Mouse (Mus musculus) midbrain, embryonic 16.5 days (tissue): ENCODE measurements around the gene Sema3b. TPM values are rescaled to one million over a fixed set of nuclear protein-coding genes. Genes with fewer than 3 reads are reported as not detected.
"Not testable (repeated sequence)": the region's sequence is repeated elsewhere in the genome, so short reads cannot be mapped to it uniquely, and the experiment has no call there.

Experiments
- ATAC-seq: fragments of 200-750 bp; cut with Nextera tagmentation; 2 replicates; pipeline ENCODE4 v1.8.0; 2017; ENCODE audit warnings: moderate TSS enrichment
- H3K27ac ChIP-seq: fragments of 300-500 bp; sonication (generic); 2 replicates; pipeline ENCODE4 v1.5.1; 2014; ENCODE audit warnings: mild to moderate bottlenecking, low read length, mixed read lengths
- H3K27me3 ChIP-seq: fragments of 300-500 bp; sonication (generic); 2 replicates; pipeline ENCODE4 v1.6.1; 2014; ENCODE audit warnings: low read depth, low read length, mixed read lengths; ENCODE audit not compliant: control insufficient read depth, insufficient read depth
- H3K36me3 ChIP-seq: fragments of 300-500 bp; sonication (generic); 2 replicates; pipeline ENCODE4 v1.6.1; 2014; ENCODE audit warnings: mild to moderate bottlenecking, low read length, moderate library complexity, mixed read lengths; ENCODE audit not compliant: control insufficient read depth, insufficient read depth
- H3K4me1 ChIP-seq: fragments of 300-500 bp; sonication (generic); 2 replicates; pipeline ENCODE4 v1.6.1; 2014; ENCODE audit warnings: mild to moderate bottlenecking, low read length, mixed read lengths; ENCODE audit not compliant: control insufficient read depth, insufficient read depth
- H3K4me2 ChIP-seq: fragments of 300-500 bp; sonication (generic); 2 replicates; pipeline ENCODE4 v1.6.1; 2014; ENCODE audit warnings: mild to moderate bottlenecking, low read length, mixed read lengths
- H3K4me3 ChIP-seq: fragments of 300-500 bp; sonication (generic); 2 replicates; pipeline ENCODE4 v1.5.1; 2014; ENCODE audit warnings: low read depth, mild to moderate bottlenecking, low read length, moderate library complexity, mixed read lengths
- H3K9ac ChIP-seq: fragments of 300-500 bp; sonication (generic); 2 replicates; pipeline ENCODE4 v1.6.1; 2014; ENCODE audit warnings: low read depth, low read length, mixed read lengths
- H3K9me3 ChIP-seq: fragments of 300-500 bp; sonication (generic); replicated peaks from 2 replicates; pipeline ENCODE4 v1.6.1; 2014; ENCODE audit warnings: mild to moderate bottlenecking, low read length, mixed read lengths; ENCODE audit not compliant: control insufficient read depth, poor library complexity, severe bottlenecking
- WGBS: fragments of 180-500 bp; shearing (Covaris S2); extraction: QIAGEN DNeasy Blood & Tissue Kit; methylation state at CpG from one replicate; pipeline ENCODE4 v1.1.7; 2014; 5-methylcytosine and 5-hydroxymethylcytosine counted together
- polyA plus RNA-seq: library from polyadenylated mRNA; unstranded; fragments of >200 nt; fragmentation: Nextera tagmentation; extraction: Ambion mirVana; gene quantifications from 2 replicates; pipeline ENCODE4 v1.2.1, GENCODE M21; 2015

Gene Sema3b
- polyA plus RNA-seq, 1 experiment from 2014 or later: 3.7 TPM

DNA sequence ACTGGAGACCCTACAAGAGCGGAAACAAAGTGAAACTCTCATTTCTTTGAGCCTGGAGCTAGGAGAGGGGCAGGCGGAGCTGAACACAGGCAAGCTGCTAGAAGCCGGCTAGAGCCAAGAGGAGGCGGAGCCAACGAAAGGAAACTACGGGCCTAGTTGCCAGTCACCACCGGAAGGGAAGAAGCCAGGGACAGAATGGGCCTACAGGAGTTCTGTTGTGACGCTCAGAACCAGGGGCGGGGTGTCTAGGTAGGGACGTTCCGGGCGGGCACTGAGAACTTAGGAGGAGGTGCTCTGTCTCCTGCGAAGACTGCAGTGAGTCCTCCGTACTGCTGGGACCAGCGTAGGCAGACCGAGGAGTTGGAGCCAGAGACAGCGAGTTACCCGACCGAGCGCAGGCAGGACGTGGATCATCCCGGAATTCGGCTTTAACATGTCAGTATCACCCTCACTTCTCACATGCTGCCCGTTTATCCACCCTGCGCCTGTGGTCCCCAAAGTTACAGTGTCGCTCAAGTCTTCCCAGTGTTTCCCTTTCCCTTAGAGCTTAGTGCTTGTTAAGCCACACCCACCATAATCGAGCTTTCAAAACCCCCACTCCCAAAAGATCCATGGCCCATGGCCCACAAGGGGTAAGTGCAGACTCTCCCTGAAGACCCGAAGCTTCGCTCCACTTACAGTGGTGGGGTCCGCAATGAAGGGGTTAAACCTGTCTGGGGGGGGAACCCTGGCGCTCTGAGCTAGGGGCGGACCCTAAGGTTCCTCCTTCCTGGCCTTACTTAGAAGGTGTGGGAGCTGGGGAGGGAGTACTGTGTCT lies 28.3 kb downstream of the Sema3b start, which contains the start of gene Hyal3:
Gene Hyal3 (plus strand): TSS at position 318 of the 817 bp plus-strand sequence.
- Histone ChIP-seq H3K4me2 (peak within 1 kb of the TSS; percentile 97), H3K9ac (peak within 1 kb of the TSS; percentile 75), H3K4me3 (peak within 1 kb of the TSS; percentile 47), H3K4me1 (peaks cover 18% of the 10 kb centered on the region), H3K36me3 (0 out of 2 replicates have a peak, but pooled peaks cover 4% of the 10 kb centered on the region), H3K9me3 (no peaks in the 10 kb centered on the region), H3K27me3 (no peaks in the 10 kb centered on the region), H3K27ac (peak within 1 kb of the TSS; percentile 84)
- WGBS: under 1% methylated on average over 32 of the region's 32 CpGs
- ATAC-seq: peak; percentile 79

DNA sequence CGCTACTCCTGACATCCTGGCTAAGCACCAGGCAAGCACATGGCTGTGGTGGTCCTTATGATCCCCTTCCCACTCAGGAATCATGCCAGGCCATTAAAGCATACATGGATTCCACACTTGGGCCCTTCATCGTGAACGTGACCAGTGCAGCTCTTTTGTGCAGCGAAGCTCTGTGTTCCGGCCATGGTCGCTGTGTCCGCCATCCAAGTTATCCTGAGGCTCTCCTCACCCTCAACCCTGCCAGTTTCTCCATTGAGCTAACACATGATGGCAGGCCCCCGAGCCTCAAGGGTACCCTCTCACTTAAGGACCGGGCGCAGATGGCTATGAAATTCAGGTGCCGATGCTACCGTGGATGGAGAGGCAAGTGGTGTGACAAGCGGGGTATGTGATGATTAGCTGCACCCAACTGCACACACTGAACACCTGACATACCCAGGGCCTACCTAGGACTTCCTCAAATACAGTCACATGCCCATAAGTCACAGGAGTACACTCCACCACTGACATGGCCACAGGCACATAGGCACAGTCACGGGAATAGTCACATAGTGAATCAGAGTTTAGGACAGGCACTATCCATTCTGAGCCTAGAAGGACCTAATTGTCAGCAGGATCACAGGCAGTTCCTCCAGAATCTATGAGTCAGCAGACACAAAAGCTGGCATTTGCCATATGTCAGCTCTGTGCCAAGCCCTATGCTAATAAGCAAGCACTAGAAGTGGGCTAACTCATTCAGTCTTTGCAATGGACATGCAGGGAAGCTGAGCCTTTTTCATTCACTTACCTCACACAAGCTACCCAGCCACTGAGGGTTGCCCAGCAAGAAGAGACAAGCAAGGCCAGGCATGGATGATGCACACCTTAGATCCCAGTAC lies 29.8 kb downstream of the Sema3b start:
- Histone ChIP-seq H3K9ac (no peak overlapping the region), H3K4me2 (no peak overlapping the region), H3K27me3 (no peaks in the 10 kb centered on the region), H3K36me3 (0 out of 2 replicates have a peak, but pooled peaks cover 6% of the 10 kb centered on the region), H3K4me3 (no peak overlapping the region), H3K27ac (no peak overlapping the region), H3K4me1 (peaks cover 18% of the 10 kb centered on the region), H3K9me3 (no peaks in the 10 kb centered on the region)
- WGBS: 96% methylated on average over 14 of the region's 14 CpGs
- ATAC-seq: no peak

- H3K9ac ChIP-seq: no peak within 1 kb of the TSS
- H3K4me1 ChIP-seq: peaks cover 18% of the 10 kb centered on the region
- H3K27ac ChIP-seq: no peak within 1 kb of the TSS
- H3K4me2 ChIP-seq: no peak within 1 kb of the TSS
- WGBS: 83% methylated on average over 3 of the region's 3 CpGs
- no peaks in the 10 kb centered on the region for H3K9me3 ChIP-seq
- ATAC-seq: no peak
- peaks cover 8% of the 10 kb centered on the region; the same call in 1 of the 2 replicates for H3K36me3 ChIP-seq
- no peak within 1 kb of the TSS for H3K4me3 ChIP-seq
- H3K27me3 ChIP-seq: no peaks in the 10 kb centered on the region
These were observed 30.4 kb downstream of the Sema3b start, which contains the start of gene Naa80 for GRCm38 (mm10) chr9:107578587-107578986. Gene Naa80 (plus strand): TSS chr9:107578887.

- H3K4me3 ChIP-seq: no peak overlapping the region
- no peak overlapping the region for H3K9ac ChIP-seq
- no peak overlapping the region for H3K27ac ChIP-seq
- 94% methylated on average over 10 of the region's 10 CpGs for WGBS
- no peak for ATAC-seq
- H3K36me3 ChIP-seq: peaks cover 6% of the 10 kb centered on the region; the same call in 1 of the 2 replicates
- H3K4me1 ChIP-seq: peaks cover 18% of the 10 kb centered on the region
- H3K9me3 ChIP-seq: no peaks in the 10 kb centered on the region
- H3K27me3 ChIP-seq: no peaks in the 10 kb centered on the region
- H3K4me2 ChIP-seq: no peak overlapping the region
These were observed 31.2 kb downstream of the Sema3b start for GRCm38 (mm10) chr9:107577871-107578270.

DNA sequence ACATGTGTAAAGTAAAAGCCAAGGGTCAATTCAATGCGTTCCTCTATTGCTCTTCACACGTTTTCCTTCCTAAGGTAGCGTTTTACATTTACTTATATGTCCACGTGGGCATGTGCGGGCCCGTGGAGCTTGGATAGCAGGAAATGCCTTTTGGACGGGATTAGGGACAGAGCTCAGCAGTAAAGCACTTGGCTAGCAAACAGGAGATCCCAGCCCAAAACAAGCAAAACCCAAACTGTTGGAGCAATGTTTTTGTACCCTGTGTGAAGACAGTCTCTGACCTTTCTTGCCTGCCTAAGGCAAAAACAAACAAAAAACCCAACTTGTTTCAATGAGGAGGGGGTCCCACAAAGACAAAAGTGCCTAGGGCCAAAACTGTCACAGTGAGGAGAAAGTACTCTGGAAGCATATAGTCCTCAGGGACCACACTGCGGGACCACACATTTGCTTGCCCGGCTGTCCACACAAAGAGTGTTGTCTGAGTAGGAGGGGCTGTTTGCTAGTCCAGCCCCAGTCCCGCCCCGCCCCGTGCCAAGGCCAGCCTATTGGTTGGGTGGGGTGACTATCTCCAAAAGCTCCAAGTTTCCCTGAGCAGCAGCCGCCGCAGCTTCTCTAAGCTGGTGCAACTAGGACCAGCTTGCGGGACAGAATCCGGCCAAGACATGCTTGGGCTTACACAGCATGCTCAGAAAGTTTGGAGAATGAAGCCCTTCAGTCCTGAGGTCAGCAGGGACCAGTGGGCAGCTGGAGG lies 32.5 kb downstream of the Sema3b start, which contains the start of gene Hyal1:
Gene Hyal1 (plus strand): TSS at position 571 of the 751 bp plus-strand sequence.
- Histone ChIP-seq H3K36me3 (peaks cover 13% of the 10 kb centered on the region; the same call in 1 of the 2 replicates), H3K4me3 (peak within 1 kb of the TSS; percentile 10; the same call in 1 of the 2 replicates), H3K9me3 (no peaks in the 10 kb centered on the region), H3K27ac (peak within 1 kb of the TSS; percentile 35; the same call in 1 of the 2 replicates), H3K9ac (no peak within 1 kb of the TSS; the same call in 1 of the 2 replicates), H3K27me3 (no peaks in the 10 kb centered on the region), H3K4me1 (peaks cover 17% of the 10 kb centered on the region), H3K4me2 (peak within 1 kb of the TSS; percentile 29)
- ATAC-seq: no peak
- 30% methylated on average over 16 of the region's 16 CpGs for WGBS

DNA sequence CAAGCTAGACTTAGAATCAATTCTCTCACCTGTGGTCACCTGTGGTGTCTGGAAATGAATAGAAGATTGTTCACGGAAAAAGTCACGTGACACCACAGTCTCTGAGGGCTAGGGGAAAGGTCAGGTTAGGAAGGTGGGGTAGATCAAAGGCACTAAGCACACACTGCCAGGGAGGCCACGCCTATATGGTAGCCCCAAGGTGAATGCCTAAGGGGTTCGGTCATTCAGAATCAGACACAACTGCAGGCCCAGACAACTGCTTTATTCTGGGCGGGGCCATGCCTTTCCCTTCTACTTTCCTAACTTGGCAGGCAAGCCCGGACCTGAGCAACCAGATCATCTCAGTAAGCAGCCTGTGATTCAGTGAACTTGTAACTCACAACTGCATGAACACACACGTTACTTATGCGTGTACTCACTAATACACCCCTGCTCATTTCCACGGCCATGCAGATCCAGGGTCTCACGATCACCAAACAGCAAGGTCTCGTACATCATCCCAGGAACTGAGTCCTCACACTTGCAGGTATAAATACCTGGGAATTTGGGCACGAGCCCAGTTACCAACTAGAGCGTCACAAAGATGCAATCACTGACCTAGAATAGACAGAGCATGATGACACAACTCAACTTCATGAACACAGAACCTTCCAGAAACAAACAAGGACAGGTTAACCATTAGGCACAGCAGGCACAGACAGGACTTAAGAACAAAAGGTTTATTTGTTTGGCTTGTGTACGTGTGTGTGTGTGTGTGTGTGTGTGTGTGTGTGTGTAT lies 33.3 kb downstream of the Sema3b start:
- no peak overlapping the region for H3K27ac ChIP-seq
- peaks cover 18% of the 10 kb centered on the region for H3K4me1 ChIP-seq
- ATAC-seq: no peak
- no peak overlapping the region for H3K4me3 ChIP-seq
- no peak overlapping the region for H3K9ac ChIP-seq
- no peak overlapping the region for H3K4me2 ChIP-seq
- H3K9me3 ChIP-seq: no peaks in the 10 kb centered on the region
- H3K27me3 ChIP-seq: no peaks in the 10 kb centered on the region
- WGBS: 92% methylated on average over 14 of the region's 14 CpGs
- peaks cover 14% of the 10 kb centered on the region; the same call in 1 of the 2 replicates for H3K36me3 ChIP-seq

DNA sequence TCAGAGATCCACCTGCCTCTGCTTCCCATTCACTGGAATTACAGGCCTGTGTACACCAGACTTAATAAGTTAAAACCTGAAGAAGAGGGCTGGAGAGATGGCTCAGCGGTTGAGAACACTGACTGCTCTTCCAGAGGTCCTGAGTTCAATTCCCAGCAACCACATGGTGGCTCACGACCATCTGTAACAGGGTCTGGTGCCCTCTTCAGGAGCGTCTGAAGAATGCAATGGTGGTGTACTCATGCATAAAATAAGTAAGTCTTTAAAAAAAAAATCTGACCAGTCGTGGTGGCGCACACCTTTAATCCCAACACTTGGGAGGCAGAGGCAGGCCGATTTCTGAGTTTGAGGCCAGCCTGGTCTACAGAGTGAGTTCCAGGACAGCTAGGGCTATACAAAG lies 35.3 kb downstream of the Sema3b start:
- H3K36me3 ChIP-seq: peaks cover 14% of the 10 kb centered on the region; the same call in 1 of the 2 replicates
- H3K27ac ChIP-seq, H3K9ac ChIP-seq, H3K4me3 ChIP-seq, H3K27me3 ChIP-seq, H3K9me3 ChIP-seq, H3K4me2 ChIP-seq, ATAC-seq: not testable (repeated sequence)
- 79% methylated on average over 6 of the region's 6 CpGs for WGBS
- H3K4me1 ChIP-seq: peaks cover 22% of the 10 kb centered on the region

- 94% methylated on average over 2 of the region's 2 CpGs for WGBS
- Histone ChIP-seq H3K27me3 (no peaks in the 10 kb centered on the region), H3K36me3 (peaks cover 14% of the 10 kb centered on the region; the same call in 1 of the 2 replicates), H3K4me1 (peaks cover 33% of the 10 kb centered on the region), H3K27ac (no peak overlapping the region), H3K9ac (no peak overlapping the region), H3K9me3 (no peaks in the 10 kb centered on the region), H3K4me3 (no peak overlapping the region), H3K4me2 (no peak overlapping the region)
- no peak for ATAC-seq
These were observed 36.7 kb downstream of the Sema3b start for GRCm38 (mm10) chr9:107572327-107572662.
